Mouse (Mus musculus) midbrain, postnatal 0 days (tissue): Measurements from ENCODE around the gene Tcf25. TPM values are rescaled to one million over a fixed set of nuclear protein-coding genes. Genes with fewer than 3 reads are reported as not detected.

Experiments used
- ATAC-seq: fragments of 200-750 bp; cut with Nextera tagmentation; 2 replicates; pipeline ENCODE4 v1.8.0; 2017; ENCODE audit warnings: moderate number of reproducible peaks, mild to moderate bottlenecking, moderate TSS enrichment, moderate library complexity; ENCODE audit not compliant: low FRiP score
- DNase-seq: peaks from one replicate; pipeline ENCODE4 v3.0.0-alpha.2; 2015; ENCODE audit warnings: low spot score
- H3K27ac ChIP-seq: fragments of 300-500 bp; sonication (generic); 2 replicates; pipeline ENCODE4 v1.5.1; 2014; ENCODE audit warnings: low read depth, mild to moderate bottlenecking, low read length, mixed read lengths
- H3K27me3 ChIP-seq: fragments of 300-500 bp; sonication (generic); 2 replicates; pipeline ENCODE4 v1.6.1; 2014; ENCODE audit warnings: low read length, control low read depth, mixed read lengths; ENCODE audit not compliant: insufficient read depth
- H3K36me3 ChIP-seq: fragments of 300-500 bp; sonication (generic); 2 replicates; pipeline ENCODE4 v1.6.1; 2014; ENCODE audit warnings: low read length, control low read depth, mixed read lengths; ENCODE audit not compliant: insufficient read depth
- H3K4me1 ChIP-seq: fragments of 300-500 bp; sonication (generic); 2 replicates; pipeline ENCODE4 v1.6.1; 2014; ENCODE audit warnings: mild to moderate bottlenecking, control low read depth, antibody characterized with exemption, low read length, mixed read lengths; ENCODE audit not compliant: insufficient read depth
- H3K4me2 ChIP-seq: fragments of 300-500 bp; sonication (generic); 2 replicates; pipeline ENCODE4 v1.6.1; 2014; ENCODE audit warnings: low read depth, mild to moderate bottlenecking, low read length, mixed read lengths; ENCODE audit not compliant: poor library complexity, severe bottlenecking
- H3K4me3 ChIP-seq: fragments of 300-500 bp; sonication (generic); 2 replicates; pipeline ENCODE4 v1.5.1; 2014; ENCODE audit warnings: low read depth, mild to moderate bottlenecking, low read length, moderate library complexity
- H3K9ac ChIP-seq: fragments of 300-500 bp; sonication (generic); replicated peaks from 2 replicates; pipeline ENCODE4 v1.6.1; 2014; ENCODE audit warnings: mild to moderate bottlenecking, low read length, moderate library complexity, mixed read lengths; ENCODE audit not compliant: poor library complexity, severe bottlenecking
- H3K9me3 ChIP-seq: fragments of 300-500 bp; sonication (generic); 2 replicates; pipeline ENCODE4 v1.6.1; 2016; ENCODE audit warnings: low read length, control low read depth
- CTCF ChIP-seq: IDR thresholded peaks from 2 replicates; pipeline ENCODE4 v1.5.1; 2016; ENCODE audit warnings: antibody characterized with exemption, mild to moderate bottlenecking
- WGBS: fragments of 180-500 bp; shearing (Covaris S2); extraction: QIAGEN DNeasy Blood & Tissue Kit; methylation state at CpG from one replicate; pipeline ENCODE4 v1.1.7; 2014; 5-methylcytosine and 5-hydroxymethylcytosine counted together
- polyA plus RNA-seq: library from polyadenylated mRNA; unstranded; fragments of >200 nt; fragmentation: Nextera tagmentation; extraction: Ambion mirVana; gene quantifications from 2 replicates; pipeline ENCODE4 v1.2.1, GENCODE M21; 2015
- total RNA-seq: library from RNA; depleted of rRNA; stranded (reverse); fragments of >200 nt; gene quantifications from 2 replicates; pipeline ENCODE4 v1.2.3, GENCODE M21; 2014

The Tcf25 gene
- total and polyA plus RNA-seq, 2 experiments from 2014 or later: 413 to 538 TPM

- no peak for DNase-seq
- Histone ChIP-seq H3K4me3 (no peak overlapping the region), H3K4me2 (no peak overlapping the region), H3K36me3 (peaks cover 48% of the 10 kb centered on the region), H3K9me3 (no peaks in the 10 kb centered on the region), H3K27ac (no peak overlapping the region), H3K9ac (no peak overlapping the region), H3K4me1 (no peaks in the 10 kb centered on the region), H3K27me3 (no peaks in the 10 kb centered on the region)
- no peak for TF ChIP-seq CTCF
- no peak for ATAC-seq
- 87% methylated on average over 8 of the region's 8 CpGs for WGBS
These were observed 9.0 kb downstream of the Tcf25 start for GRCm38 (mm10) chr8:123382516-123382915.

GRCm38 (mm10) chr8:123384883-123385540 lies 11.5 kb downstream of the Tcf25 start:
- Histone ChIP-seq H3K9ac (no peak overlapping the region), H3K36me3 (peaks cover 72% of the 10 kb centered on the region), H3K4me3 (no peak overlapping the region), H3K4me2 (no peak overlapping the region), H3K4me1 (no peaks in the 10 kb centered on the region), H3K27me3 (no peaks in the 10 kb centered on the region), H3K27ac (no peak overlapping the region), H3K9me3 (no peaks in the 10 kb centered on the region)
- DNase-seq (peak; percentile 43), ATAC-seq (peak; percentile 44; the same call in 1 of the 2 replicates)
- TF ChIP-seq CTCF: peak; percentile 82
- 69% methylated on average over 9 of the region's 9 CpGs for WGBS

- Histone ChIP-seq H3K36me3 (peaks cover 85% of the 10 kb centered on the region), H3K4me1 (no peaks in the 10 kb centered on the region), H3K9ac (no peak overlapping the region), H3K4me3 (no peak overlapping the region), H3K9me3 (no peaks in the 10 kb centered on the region), H3K27me3 (no peaks in the 10 kb centered on the region), H3K27ac (no peak overlapping the region), H3K4me2 (no peak overlapping the region)
- TF ChIP-seq CTCF: no peak
- WGBS: 85% methylated on average over 3 of the region's 3 CpGs
- ATAC-seq (no peak), DNase-seq (no peak)
These were observed 13.5 kb downstream of the Tcf25 start for GRCm38 (mm10) chr8:123387041-123387440.

GRCm38 (mm10) chr8:123387801-123388200 lies 14.2 kb downstream of the Tcf25 start:
- no peaks in the 10 kb centered on the region for H3K27me3 ChIP-seq
- no peak for TF ChIP-seq CTCF
- H3K4me3 ChIP-seq: no peak overlapping the region
- no peak overlapping the region for H3K9ac ChIP-seq
- H3K9me3 ChIP-seq: no peaks in the 10 kb centered on the region
- no peak overlapping the region for H3K27ac ChIP-seq
- ATAC-seq: no peak
- no peak overlapping the region for H3K4me2 ChIP-seq
- peaks cover 88% of the 10 kb centered on the region for H3K36me3 ChIP-seq
- no peak for DNase-seq
- H3K4me1 ChIP-seq: no peaks in the 10 kb centered on the region
- 92% methylated on average over 8 of the region's 8 CpGs for WGBS

DNA sequence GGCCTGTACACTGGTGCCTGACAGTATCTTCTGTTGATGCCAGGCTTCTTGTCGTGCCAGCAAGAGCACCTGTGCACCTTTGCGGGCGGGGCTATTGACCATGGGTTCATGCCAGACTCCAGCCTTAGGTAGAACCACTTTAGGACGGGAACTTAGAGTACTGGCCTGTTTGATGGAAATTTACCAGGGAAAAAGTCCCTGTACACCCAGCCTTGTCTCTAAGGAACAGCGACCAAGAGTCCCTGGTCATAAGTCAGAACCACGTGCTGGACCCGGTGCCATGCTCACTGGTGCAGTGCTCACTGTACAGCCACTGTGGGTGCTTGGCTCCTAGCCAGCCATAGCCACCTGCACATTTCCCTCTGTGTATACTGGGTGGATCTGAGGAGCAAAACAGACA lies 15.5 kb downstream of the Tcf25 start:
- no peak for TF ChIP-seq CTCF
- Histone ChIP-seq H3K9ac (no peak overlapping the region), H3K27me3 (no peaks in the 10 kb centered on the region), H3K4me1 (no peaks in the 10 kb centered on the region), H3K4me2 (no peak overlapping the region), H3K36me3 (peaks cover 88% of the 10 kb centered on the region), H3K27ac (no peak overlapping the region), H3K9me3 (no peaks in the 10 kb centered on the region), H3K4me3 (no peak overlapping the region)
- 94% methylated on average over 7 of the region's 7 CpGs for WGBS
- no peak for DNase-seq
- ATAC-seq: 0 out of 2 replicates have a peak, but pooled peaks have one; percentile 31

DNA sequence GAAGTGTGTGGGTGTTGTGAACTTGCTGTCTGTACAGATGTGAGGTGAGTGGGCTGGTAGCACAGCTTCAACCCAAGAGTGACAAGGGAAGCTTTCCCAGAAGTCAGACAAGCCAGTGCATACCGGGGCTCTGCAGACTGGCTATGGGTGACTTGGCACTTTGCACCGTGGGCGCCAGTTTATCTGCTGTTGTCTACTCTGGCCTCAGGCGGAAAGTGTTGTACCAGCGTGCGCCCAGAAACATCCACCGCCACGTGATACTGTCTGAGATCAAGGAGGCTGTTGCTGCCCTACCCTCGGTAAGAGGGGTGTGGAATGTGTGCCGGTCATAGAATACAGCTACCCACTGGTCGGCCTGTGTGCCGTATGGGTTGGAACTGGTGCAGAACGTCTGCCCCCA lies 24.8 kb downstream of the Tcf25 start:
- Histone ChIP-seq H3K4me2 (no peak overlapping the region), H3K9me3 (no peaks in the 10 kb centered on the region), H3K27me3 (no peaks in the 10 kb centered on the region), H3K4me1 (no peaks in the 10 kb centered on the region), H3K36me3 (peaks cover 90% of the 10 kb centered on the region), H3K4me3 (no peak overlapping the region), H3K27ac (no peak overlapping the region), H3K9ac (no peak overlapping the region)
- WGBS: 95% methylated on average over 13 of the region's 13 CpGs
- no peak for ATAC-seq
- no peak for TF ChIP-seq CTCF
- no peak for DNase-seq
